In the genomic region with DNA sequence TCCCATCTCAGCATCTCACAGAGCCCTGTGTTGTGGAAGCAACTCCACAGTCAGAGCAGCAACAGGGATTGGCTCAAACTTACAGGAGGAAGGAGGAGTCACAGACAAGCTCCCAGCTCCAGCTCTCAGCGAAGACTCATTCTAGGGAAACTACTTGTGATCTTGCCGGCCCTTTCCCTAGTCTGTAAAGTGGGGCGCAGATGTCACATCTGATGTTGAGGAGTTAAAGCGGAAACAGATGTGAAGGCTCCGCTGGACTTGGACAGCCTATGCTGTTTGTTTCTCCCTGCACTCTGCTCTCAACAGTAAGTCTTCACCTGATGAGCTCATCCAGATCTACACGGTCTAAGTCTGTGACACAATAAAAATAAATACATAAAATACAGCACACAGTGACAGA, we compare ENCODE assay signal across 21 mouse cellular contexts.
A peak's percentile ranks its signal among the peaks of the same experiment; 100 is the strongest.
DNase-seq lines count a peak whose midpoint lies in the region; ATAC-seq and TF ChIP-seq lines count a peak whose summit lies in the region.
"Had no signal": no experiment of that assay in that cellular context is flagged by ENCODE, and none has a peak within 500 bp of the region (broad histone marks: within the 10 kb centered on the region; RNA-seq: fewer than 3 reads in every experiment).

No protein-coding gene starts in this region.

- intact Hi-C loops in left cerebral cortex, adult 2 months (cut with DNase I), result no loop called here

- no peak for TF ChIP-seq CTCF in kidney, adult 2 months (conservative IDR thresholded peaks at IDR 0.05; ENCODE audit: insufficient read depth, insufficient read length, low read depth, low read length)
- TF ChIP-seq CTCF in left cerebral cortex, adult 2 months (IDR thresholded peaks at IDR 0.05), result no peak

- ATAC-seq in embryonic facial prominence, embryonic 11.5 days (replicated peaks; ENCODE audit: insufficient number of reproducible peaks, low FRiP score, low TSS enrichment, low read depth), result no peak
- ATAC-seq in limb, embryonic 14.5 days (ENCODE audit: low FRiP score, low read depth), result no peak; the same call in 1 of the 2 replicates
- ATAC-seq: forebrain, embryonic 13.5 days; forebrain, postnatal 0 days; hindbrain, embryonic 16.5 days; inflammation-experienced regulatory T-cells, adult 6 months had no signal

- H3K9ac ChIP-seq in embryonic facial prominence, embryonic 11.5 days (replicated peaks; ENCODE audit: low read length), result no peak overlapping the region
- H3K9ac ChIP-seq in limb, embryonic 14.5 days (ENCODE audit: low read depth, low read length, severe bottlenecking), result no peak overlapping the region
- H3K9ac ChIP-seq: embryonic facial prominence, embryonic 13.5 days; forebrain, embryonic 13.5 days; forebrain, postnatal 0 days; hindbrain, embryonic 12.5 days had no signal

- no peaks in the 10 kb centered on the region for H3K27me3 ChIP-seq in kidney, adult 2 months (replicated peaks; ENCODE audit: control insufficient read depth, insufficient read depth, low read length)
- no peaks in the 10 kb centered on the region for H3K27me3 ChIP-seq in embryonic facial prominence, embryonic 11.5 days (ENCODE audit: control insufficient read depth, insufficient read depth, low read length)
- no peaks in the 10 kb centered on the region; the same call in 1 of the 2 replicates for H3K27me3 ChIP-seq in limb, embryonic 14.5 days (ENCODE audit: control insufficient read depth, insufficient read depth, low read length)
- H3K27me3 ChIP-seq: embryonic facial prominence, embryonic 13.5 days had no signal

- no peaks in the 10 kb centered on the region for H3K9me3 ChIP-seq in embryonic facial prominence, embryonic 11.5 days (replicated peaks; ENCODE audit: control insufficient read depth, low read length)
- H3K9me3 ChIP-seq in limb, embryonic 14.5 days (ENCODE audit: control insufficient read depth, low read length), result no peaks in the 10 kb centered on the region
- H3K9me3 ChIP-seq: embryonic facial prominence, embryonic 13.5 days; forebrain, embryonic 13.5 days; heart, embryonic 10.5 days; hindbrain, embryonic 12.5 days had no signal

- 77% methylated on average over 6 of the region's 6 CpGs for WGBS in kidney, adult 2 months
- 50% methylated on average over 6 of the region's 6 CpGs for WGBS in embryonic facial prominence, embryonic 11.5 days
- 34% methylated on average over 6 of the region's 6 CpGs for WGBS in limb, embryonic 14.5 days

- H3K4me1 ChIP-seq in kidney, adult 2 months (ENCODE audit: control insufficient read depth, insufficient read depth, low read length), result peaks cover 7% of the 10 kb centered on the region
- H3K4me1 ChIP-seq in embryonic facial prominence, embryonic 11.5 days (ENCODE audit: control insufficient read depth, insufficient read depth, low read length), result no peaks in the 10 kb centered on the region
- no peaks in the 10 kb centered on the region for H3K4me1 ChIP-seq in limb, embryonic 14.5 days (ENCODE audit: control insufficient read depth, insufficient read depth, low read length)
- H3K4me1 ChIP-seq: embryonic facial prominence, embryonic 13.5 days; heart, embryonic 10.5 days had no signal

- H3K4me2 ChIP-seq in embryonic facial prominence, embryonic 11.5 days (ENCODE audit: low read depth, low read length), result no peak overlapping the region
- H3K4me2 ChIP-seq in limb, embryonic 14.5 days (replicated peaks; ENCODE audit: low read depth, low read length, severe bottlenecking), result no peak overlapping the region
- H3K4me2 ChIP-seq: embryonic facial prominence, embryonic 13.5 days; forebrain, embryonic 13.5 days; hindbrain, embryonic 12.5 days had no signal

- DNase-seq in kidney, adult 2 months, result no peak
- DNase-seq in kidney, postnatal 25 days, result no peak
- DNase-seq in embryonic facial prominence, embryonic 11.5 days (ENCODE audit: low spot score), result peak; percentile 73
- DNase-seq in limb, embryonic 14.5 days (ENCODE audit: low spot score), result peak; percentile 12
- DNase-seq in frontal cortex, postnatal 25 days (ENCODE audit: low spot score in 2 of 2), result no peak
- DNase-seq in cerebellum, adult 9-11 months, result no peak
- no peak for DNase-seq in left cerebral cortex, adult 2 months (ENCODE audit: extremely low spot score in 1 of 2, low spot score in 2 of 2)
- DNase-seq: adrenal gland, postnatal 10 days; cerebellum, adult 18-20 months; cerebellum, postnatal 14 days; forebrain, postnatal 0 days; gastrocnemius, postnatal 10 days; heart, adult 18-20 months; heart, postnatal 10 days; heart, postnatal 4 days had no signal

- TF ChIP-seq POLR2A in kidney, adult 2 months (IDR thresholded peaks at IDR 0.05; ENCODE audit: low read depth, low read length), result no peak
- no peak for TF ChIP-seq POLR2A in limb, embryonic 14.5 days (IDR thresholded peaks at IDR 0.05; ENCODE audit: borderline replicate concordance, extremely low read depth, insufficient read depth, insufficient read length)

- H3K4me3 ChIP-seq in kidney, adult 2 months (ENCODE audit: insufficient read depth, low read depth, low read length), result no peak overlapping the region
- no peak overlapping the region for H3K4me3 ChIP-seq in embryonic facial prominence, embryonic 11.5 days (ENCODE audit: low read depth, low read length)
- no peak overlapping the region for H3K4me3 ChIP-seq in limb, embryonic 14.5 days (replicated peaks; ENCODE audit: low read length)
- no peak overlapping the region for H3K4me3 ChIP-seq in left cerebral cortex, adult 2 months
- H3K4me3 ChIP-seq: embryonic facial prominence, embryonic 13.5 days; forebrain, embryonic 13.5 days; heart, embryonic 10.5 days; hindbrain, embryonic 12.5 days had no signal

- peak overlapping the region; percentile 65; the same call in 1 of the 2 replicates for H3K27ac ChIP-seq in kidney, adult 2 months (ENCODE audit: insufficient read depth, low read depth, low read length)
- H3K27ac ChIP-seq in embryonic facial prominence, embryonic 11.5 days (replicated peaks; ENCODE audit: low read depth, low read length), result no peak overlapping the region
- H3K27ac ChIP-seq in limb, embryonic 14.5 days (replicated peaks; ENCODE audit: low read depth, low read length), result no peak overlapping the region
- no peak overlapping the region for H3K27ac ChIP-seq in left cerebral cortex, adult 2 months
- H3K27ac ChIP-seq: embryonic facial prominence, embryonic 13.5 days; forebrain, embryonic 13.5 days; heart, embryonic 10.5 days; hindbrain, embryonic 12.5 days had no signal

- H3K36me3 ChIP-seq in kidney, adult 2 months (ENCODE audit: control insufficient read depth, insufficient read depth, low read length), result no peaks in the 10 kb centered on the region
- no peaks in the 10 kb centered on the region for H3K36me3 ChIP-seq in embryonic facial prominence, embryonic 11.5 days (replicated peaks; ENCODE audit: control insufficient read depth, insufficient read depth, low read depth, low read length)
- H3K36me3 ChIP-seq in limb, embryonic 14.5 days (ENCODE audit: control insufficient read depth, insufficient read depth, low read length), result no peaks in the 10 kb centered on the region
- H3K36me3 ChIP-seq: embryonic facial prominence, embryonic 13.5 days; heart, embryonic 10.5 days; hindbrain, embryonic 12.5 days had no signal

Comparison
In these comparisons a context has a peak if more than half of its experiments do, and no peak if none do; other contexts are left out.
1. DNase-seq: peak in embryonic facial prominence, embryonic 11.5 days (single experiment) and limb, embryonic 14.5 days (single experiment); none in kidney, adult 2 months (single experiment), kidney, postnatal 25 days (0 of 2), frontal cortex, postnatal 25 days (0 of 2), cerebellum, adult 9-11 months (single experiment) and left cerebral cortex, adult 2 months (0 of 2).